Mouse (Mus musculus) gastrocnemius, postnatal 4 days (tissue): ENCODE data around the gene Slc41a1. TPM values are rescaled to one million over a fixed set of nuclear protein-coding genes. Genes with fewer than 3 reads are reported as not detected.
"Not testable (repeated sequence)": the region's sequence is repeated elsewhere in the genome, so short reads cannot be mapped to it uniquely, and the experiment has no call there.

Experiments
- DNase-seq, 2 experiments: peaks; one replicate each; pipeline ENCODE4 v3.0.0; 2021 to 2022; ENCODE audit warnings: low spot score in 2 of 2, mixed read lengths in 2 of 2
- long read RNA-seq, 2 experiments: library from polyadenylated mRNA; stranded (forward); transcript quantifications; one replicate each; pipeline ENCODE4 v2.0.0; 2021
- total RNA-seq, 2 experiments: library from RNA; stranded (reverse); gene quantifications; 2 replicates each; pipeline ENCODE4 v1.2.3; 2021

Slc41a1 gene
- total RNA-seq = 10 to 100 TPM; 78.7 to 86.6 TPM
- long read RNA-seq, experiment 1, full-length matches to known transcripts = 42 of 70 reads
- long read RNA-seq, experiment 1, partial matches to known transcripts = 6 of 70 reads
- long read RNA-seq, experiment 1, other reads (novel, unspliced or antisense) = 22 of 70 reads
- long read RNA-seq, experiment 2, full-length matches to known transcripts = 58 of 117 reads
- long read RNA-seq, experiment 2, partial matches to known transcripts = 42 of 117 reads
- long read RNA-seq, experiment 2, other reads (novel, unspliced or antisense) = 17 of 117 reads

DNA sequence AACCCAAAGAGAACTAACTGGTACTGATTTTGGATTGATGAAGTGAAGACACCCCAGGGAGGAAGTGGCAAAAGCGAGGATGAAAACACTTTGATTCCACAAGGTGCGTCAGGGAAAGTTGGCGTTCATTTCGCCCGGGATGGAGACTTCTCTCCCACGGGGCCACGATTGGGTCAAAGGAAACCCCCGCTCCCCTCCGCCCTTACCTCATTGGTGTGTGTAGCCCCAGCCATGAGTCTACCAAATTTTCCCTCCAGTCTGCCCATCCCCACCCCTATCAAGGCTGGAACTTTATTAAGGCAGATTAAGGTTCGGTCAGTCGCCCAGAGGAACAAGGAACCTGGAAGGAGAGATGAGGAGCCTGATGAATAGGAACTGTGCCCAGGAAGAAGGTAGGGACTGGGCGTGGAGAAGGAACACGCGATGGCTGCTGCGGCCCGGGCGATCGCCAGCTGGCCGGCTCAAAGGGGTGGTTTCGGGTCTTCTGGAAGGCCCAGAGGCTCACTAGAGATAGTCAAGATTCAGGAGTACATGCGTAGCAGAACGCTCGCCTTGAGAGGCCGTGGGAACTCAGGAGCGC is at the start of gene Slc41a1:
Slc41a1 (plus strand) TSS at position 287 of the 580 bp plus-strand sequence.
- DNase-seq = peak in 1 of 2 experiments; percentile 19

- no peak for DNase-seq
Measured at GRCm38 (mm10) chr1:131794591-131794990, 32.7 kb upstream of the Slc41a1 start.

- DNase-seq = no peak
Measured at GRCm38 (mm10) chr1:131795171-131795570, 32.1 kb upstream of the Slc41a1 start.

DNA sequence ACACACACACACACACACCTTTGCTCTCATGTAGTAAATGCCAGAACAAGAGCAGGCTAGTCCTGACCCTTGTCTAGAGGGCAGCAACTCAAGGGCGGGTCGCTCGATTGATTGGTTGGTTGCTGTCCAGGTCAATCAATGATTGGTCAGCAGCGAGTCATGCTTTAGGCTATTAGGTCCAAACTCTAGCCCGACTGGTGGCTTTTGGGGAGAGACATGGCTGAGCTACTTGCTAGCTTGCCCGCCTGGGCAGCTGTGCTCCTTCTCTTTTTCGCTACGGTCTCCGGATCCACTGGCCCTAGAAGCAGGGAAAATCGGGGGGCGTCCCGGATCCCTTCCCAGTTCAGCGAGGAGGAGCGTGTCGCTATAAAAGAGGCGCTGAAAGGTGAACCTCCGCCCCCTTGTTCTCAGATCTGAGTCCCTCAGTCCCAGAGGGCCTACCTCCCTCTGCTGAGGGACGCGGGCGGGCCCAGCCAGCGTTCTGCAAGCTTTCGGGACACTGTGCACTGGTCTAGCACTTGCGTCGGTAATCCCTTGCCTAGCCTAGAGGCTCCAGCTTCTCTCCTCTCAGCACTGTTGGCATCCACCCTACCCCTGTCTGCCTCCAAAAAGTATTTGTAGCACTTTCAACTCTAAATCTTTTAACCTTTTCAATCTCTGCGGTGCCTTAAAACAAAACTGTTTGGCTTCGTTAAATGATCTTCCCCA is 29.9 kb upstream of the Slc41a1 start, which contains the start of gene Pm20d1:
Pm20d1 (plus strand) TSS at position 180 of the 708 bp plus-strand sequence.
- peak in 1 of 2 experiments; percentile 58 for DNase-seq

DNA sequence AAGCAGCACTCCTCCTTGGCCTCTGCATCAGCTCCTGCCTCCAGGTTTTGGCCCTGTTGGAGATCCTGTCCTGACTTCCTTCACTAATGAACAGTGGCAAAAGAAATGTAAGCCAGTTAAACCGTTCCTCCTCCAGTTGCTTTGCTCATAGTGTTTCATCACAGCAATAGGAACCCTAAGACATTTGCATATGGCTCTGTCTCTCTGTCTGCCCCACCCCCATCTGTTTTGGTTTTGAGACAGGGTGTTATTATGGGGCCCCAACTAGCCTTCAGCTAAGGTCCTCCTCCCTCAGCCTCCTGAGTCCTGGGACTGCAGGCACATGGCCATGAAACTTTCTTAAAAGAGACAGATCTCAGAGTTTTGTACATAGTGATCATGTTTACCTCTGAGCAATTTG is 27.3 kb upstream of the Slc41a1 start:
- no peak for DNase-seq

GRCm38 (mm10) chr1:131801071-131801470 is 26.2 kb upstream of the Slc41a1 start:
- DNase-seq = no peak

GRCm38 (mm10) chr1:131802652-131803051 is 24.6 kb upstream of the Slc41a1 start:
- DNase-seq = no peak

- no peak for DNase-seq
Measured at GRCm38 (mm10) chr1:131804166-131804565, 23.1 kb upstream of the Slc41a1 start.

GRCm38 (mm10) chr1:131808986-131809385 is 18.3 kb upstream of the Slc41a1 start:
- no peak for DNase-seq

DNA sequence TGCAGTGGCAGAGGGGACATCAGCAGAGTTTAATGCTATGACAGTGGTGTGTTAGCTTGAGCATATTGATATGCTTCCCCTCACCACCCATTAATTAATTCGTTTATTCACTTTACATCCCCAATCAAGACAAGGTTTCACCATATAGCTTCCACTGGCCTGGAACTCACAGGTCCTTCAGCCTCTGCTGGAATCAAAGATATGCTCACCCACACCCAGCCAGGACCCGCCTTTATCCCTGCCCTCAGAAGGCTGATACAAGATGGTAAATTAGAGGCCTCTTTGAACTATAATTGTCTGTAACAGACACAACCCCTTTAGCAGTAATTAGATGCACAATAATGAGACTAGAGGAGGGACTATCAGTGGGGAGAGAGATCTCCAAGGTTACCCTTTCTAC is 17.6 kb upstream of the Slc41a1 start:
- DNase-seq = no peak

DNA sequence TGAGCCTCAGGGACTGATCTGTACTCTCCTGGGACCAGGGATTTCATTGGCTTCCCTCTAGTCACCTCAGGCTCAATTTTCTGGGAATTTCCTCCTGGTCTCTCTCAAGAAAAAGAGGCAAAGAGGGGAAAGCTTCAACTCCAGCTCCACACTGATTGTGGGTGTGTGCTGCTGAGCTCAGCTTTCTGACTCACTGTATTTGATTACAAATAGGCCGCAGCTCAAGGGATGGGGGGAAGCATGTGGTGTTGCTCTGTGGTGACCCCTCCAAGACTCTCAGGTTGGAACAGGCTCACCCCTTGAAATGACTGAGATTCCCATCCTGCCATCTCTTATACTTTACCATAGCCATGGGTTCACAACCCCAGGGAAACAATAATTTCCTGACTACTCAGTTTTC is 15.9 kb upstream of the Slc41a1 start:
- DNase-seq = no peak

GRCm38 (mm10) chr1:131812006-131812405 is 15.3 kb upstream of the Slc41a1 start:
- no peak for DNase-seq

GRCm38 (mm10) chr1:131812631-131813295 is 14.5 kb upstream of the Slc41a1 start:
- DNase-seq = no peak

- no peak for DNase-seq
Measured at GRCm38 (mm10) chr1:131813731-131814130, 13.6 kb upstream of the Slc41a1 start.

- no peak for DNase-seq
Measured at GRCm38 (mm10) chr1:131814191-131814590, 13.1 kb upstream of the Slc41a1 start.

DNA sequence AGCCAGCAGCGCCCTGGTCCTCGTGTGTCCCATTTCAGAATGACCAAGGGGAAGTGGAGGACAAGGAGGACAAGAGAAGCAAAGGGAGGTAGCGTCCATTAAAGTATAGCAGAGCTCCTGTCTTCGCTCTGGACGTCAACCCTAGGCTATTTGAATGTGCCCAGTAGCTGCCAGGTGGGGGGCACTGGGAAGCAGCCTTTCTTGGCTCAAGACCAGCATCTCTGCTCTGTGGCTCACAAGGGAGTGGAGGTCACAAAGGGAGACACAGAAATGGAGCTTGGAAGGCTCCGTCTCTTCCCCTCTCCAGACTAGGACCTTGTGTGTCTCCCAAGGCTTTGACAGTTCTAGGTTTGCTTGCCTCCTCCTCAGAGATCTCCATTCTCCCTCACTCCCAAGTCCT is 10.4 kb upstream of the Slc41a1 start:
- no peak for DNase-seq

- DNase-seq = not testable (repeated sequence)
Measured at GRCm38 (mm10) chr1:131820353-131820752, 6.9 kb upstream of the Slc41a1 start.

GRCm38 (mm10) chr1:131820887-131821328 is 6.4 kb upstream of the Slc41a1 start:
- no peak for DNase-seq

DNA sequence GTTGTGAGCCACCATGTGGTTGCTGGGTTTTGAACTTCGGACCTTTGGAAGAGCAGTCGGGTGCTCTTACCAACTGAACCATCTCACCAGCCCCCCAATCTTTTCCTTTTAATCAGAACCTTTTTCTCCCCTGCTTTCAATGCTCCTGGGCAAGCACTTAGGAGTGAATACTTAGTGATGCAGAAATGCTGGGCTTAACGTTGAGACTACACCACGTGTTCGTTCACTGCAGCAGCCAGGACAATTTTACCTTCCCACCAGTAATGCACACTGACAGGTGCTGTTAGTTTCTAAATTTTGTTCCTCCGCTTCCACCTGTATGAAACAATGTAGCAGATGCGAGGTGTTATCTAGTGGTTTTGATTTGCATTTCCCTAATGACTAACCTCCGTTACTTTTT is 5.0 kb upstream of the Slc41a1 start:
- DNase-seq = no peak

- no peak for DNase-seq
Measured at GRCm38 (mm10) chr1:131822856-131823492, 4.3 kb upstream of the Slc41a1 start.

- no peak for DNase-seq
Measured at GRCm38 (mm10) chr1:131823563-131823962, 3.7 kb upstream of the Slc41a1 start.
